Mouse (Mus musculus) right cerebral cortex, postnatal 14 days (tissue): Measurements from ENCODE around the gene Npas4.
"Not testable (repeated sequence)": the region's sequence is repeated elsewhere in the genome, so short reads cannot be mapped to it uniquely, and the experiment has no call there.

ENCODE experiments used
- DNase-seq: peaks from one replicate; pipeline ENCODE4 v3.0.0; 2022

The Npas4 gene

GRCm38 (mm10) chr19:4990256-4990625 lies at the start of gene Npas4:
Npas4 (minus strand) TSS chr19:4990316.
- DNase-seq = no peak

- no peak for DNase-seq
These were observed 49.4 kb upstream of the Npas4 start for GRCm38 (mm10) chr19:5039301-5040114.

GRCm38 (mm10) chr19:5038709-5039156 lies 48.6 kb upstream of the Npas4 start, which contains the start of the genes B4gat1 and AC124502.3:
B4gat1 (plus strand) TSS chr19:5038826.
AC124502.3 (plus strand) TSS chr19:5038891.
- DNase-seq = peak; percentile 92

- peak; percentile 76 for DNase-seq
These were observed 47.8 kb upstream of the Npas4 start for GRCm38 (mm10) chr19:5037678-5038571.

- no peak for DNase-seq
These were observed 46.5 kb upstream of the Npas4 start for GRCm38 (mm10) chr19:5036577-5036976.

GRCm38 (mm10) chr19:5032686-5033085 lies 42.6 kb upstream of the Npas4 start:
- DNase-seq = no peak

GRCm38 (mm10) chr19:5026111-5026510 lies 36.0 kb upstream of the Npas4 start:
- no peak for DNase-seq

- peak; percentile 83 for DNase-seq
These were observed 33.7 kb upstream of the Npas4 start, which contains the start of gene Slc29a2 for GRCm38 (mm10) chr19:5023621-5024479. Slc29a2 (plus strand) TSS chr19:5023860.

- no peak for DNase-seq
These were observed 31.3 kb upstream of the Npas4 start for GRCm38 (mm10) chr19:5021416-5021815.

GRCm38 (mm10) chr19:5018191-5018590 lies 28.1 kb upstream of the Npas4 start:
- DNase-seq = no peak

- no peak for DNase-seq
These were observed 27.5 kb upstream of the Npas4 start for GRCm38 (mm10) chr19:5017611-5018010.

GRCm38 (mm10) chr19:5016782-5017181 lies 26.7 kb upstream of the Npas4 start:
- peak; percentile 72 for DNase-seq

GRCm38 (mm10) chr19:5016221-5016742 lies 26.2 kb upstream of the Npas4 start:
- no peak for DNase-seq

GRCm38 (mm10) chr19:5014961-5015398 lies 24.9 kb upstream of the Npas4 start:
- DNase-seq = peak; percentile 47

GRCm38 (mm10) chr19:5013138-5013537 lies 23.0 kb upstream of the Npas4 start:
- DNase-seq = no peak

- no peak for DNase-seq
These were observed 14.8 kb upstream of the Npas4 start for GRCm38 (mm10) chr19:5004925-5005324.

GRCm38 (mm10) chr19:5003644-5004043 lies 13.5 kb upstream of the Npas4 start:
- not testable (repeated sequence) for DNase-seq

- peak; percentile 89 for DNase-seq
These were observed 11.7 kb upstream of the Npas4 start for GRCm38 (mm10) chr19:5001666-5002406.

GRCm38 (mm10) chr19:4999445-5000140 lies 9.5 kb upstream of the Npas4 start:
- no peak for DNase-seq

- DNase-seq = peak; percentile 81
These were observed 3.9 kb upstream of the Npas4 start for GRCm38 (mm10) chr19:4994043-4994442.

GRCm38 (mm10) chr19:4992904-4993303 lies 2.8 kb upstream of the Npas4 start:
- DNase-seq = peak; percentile 81
